Mouse (Mus musculus) CH12.LX (cell line): Measurements from ENCODE around the gene Arhgap1. TPM values are rescaled to one million over a fixed set of nuclear protein-coding genes. Genes with fewer than 3 reads are reported as not detected.

ENCODE experiments used
- DNase-seq: peaks from one replicate; pipeline ENCODE4 v3.0.0-alpha.2; 2013; ENCODE audit errors: extremely low read depth
- H3K27ac ChIP-seq: 2 replicates; pipeline ENCODE4 v1.5.1; 2012; ENCODE audit warnings: low read depth, mild to moderate bottlenecking, control low read depth, moderate library complexity; ENCODE audit not compliant: insufficient read depth
- H3K27me3 ChIP-seq: replicated peaks from 2 replicates; pipeline ENCODE3; 2012; ENCODE audit warnings: inconsistent platforms
- H3K36me3 ChIP-seq, 2 experiments: replicated peaks in 1 of 2; 2 replicates each; pipeline versions ENCODE3 to v1.6.1; 2012; ENCODE audit warnings: inconsistent platforms in 1 of 2, low read length in 1 of 2, mild to moderate bottlenecking in 1 of 2, mixed read lengths in 1 of 2, moderate library complexity in 1 of 2; ENCODE audit not compliant: control insufficient read depth in 1 of 2, insufficient read depth in 1 of 2
- H3K4me1 ChIP-seq, 2 experiments: 2 replicates each; pipeline ENCODE4 v1.6.1; 2012; ENCODE audit warnings: inconsistent platforms in 1 of 2, moderate library complexity in 1 of 2; ENCODE audit not compliant: insufficient read depth in 2 of 2, control insufficient read depth in 1 of 2
- H3K4me2 ChIP-seq: 2 replicates; pipeline ENCODE4 v1.6.1; 2012; ENCODE audit warnings: low read depth, mild to moderate bottlenecking, control low read depth; ENCODE audit not compliant: poor library complexity, insufficient read depth, severe bottlenecking
- H3K4me3 ChIP-seq, 3 experiments: fragments of 150-350 bp in 1 of 3; sonication (generic) in 1 of 3; replicated peaks in 1 of 3; 2 replicates each; pipeline versions ENCODE3 to v1.5.1; 2011 to 2012; ENCODE audit warnings: low read depth in 2 of 3, low read length in 2 of 3, mild to moderate bottlenecking in 2 of 3, moderate library complexity in 2 of 3, control low read depth in 1 of 3, improper control_type of control experiment in 1 of 3, inconsistent platforms in 1 of 3, mixed read lengths in 1 of 3; ENCODE audit not compliant: poor library complexity in 1 of 3
- H3K79me2 ChIP-seq: replicated peaks from 2 replicates; pipeline ENCODE4 v1.6.1; 2012; ENCODE audit warnings: mild to moderate bottlenecking, moderate library complexity; ENCODE audit not compliant: control insufficient read depth, poor library complexity, insufficient read depth, severe bottlenecking; ENCODE audit errors: extremely low read depth
- H3K9ac ChIP-seq: 2 replicates; pipeline ENCODE4 v1.6.1; 2012; ENCODE audit warnings: low read depth, mild to moderate bottlenecking, control low read depth, moderate library complexity; ENCODE audit not compliant: insufficient read depth
- H3K9me3 ChIP-seq: replicated peaks from 2 replicates; pipeline ENCODE3; 2012; ENCODE audit warnings: low read length, inconsistent platforms, mixed read lengths
- BHLHE40 ChIP-seq: IDR thresholded peaks from 2 replicates; pipeline ENCODE4 v1.6.1; 2011; ENCODE audit warnings: mild to moderate bottlenecking, low read depth, low read length, improper control_type of control experiment
- CHD1 ChIP-seq: IDR thresholded peaks from 2 replicates; pipeline ENCODE4 v1.6.1; 2012; ENCODE audit warnings: low read depth, low read length, improper control_type of control experiment, inconsistent platforms
- CHD2 ChIP-seq: IDR thresholded peaks from 2 replicates; pipeline ENCODE4 v1.6.1; 2011; ENCODE audit warnings: low read length, improper control_type of control experiment
- CTCF ChIP-seq, 2 experiments: IDR thresholded peaks in 1 of 2; conservative IDR thresholded peaks in 1 of 2; 2 replicates each; pipeline ENCODE4 v1.5.1; 2011 to 2012; ENCODE audit warnings: low read depth in 2 of 2, low read length in 2 of 2, improper control_type of control experiment in 1 of 2, inconsistent platforms in 1 of 2, mild to moderate bottlenecking in 1 of 2, moderate library complexity in 1 of 2
- ELF1 ChIP-seq: IDR thresholded peaks from 2 replicates; pipeline ENCODE4 v1.6.1; 2014; ENCODE audit warnings: low read depth, mild to moderate bottlenecking, inconsistent platforms, low read length, improper control_type of control experiment
- ETS1 ChIP-seq: conservative IDR thresholded peaks from 2 replicates; pipeline ENCODE4 v1.6.1; 2012; ENCODE audit warnings: low read depth, mild to moderate bottlenecking, inconsistent platforms, low read length, improper control_type of control experiment, moderate library complexity
- GABPA ChIP-seq: IDR thresholded peaks from 2 replicates; pipeline ENCODE4 v1.6.1; 2012; ENCODE audit warnings: low read depth, low read length, improper control_type of control experiment, inconsistent platforms; ENCODE audit not compliant: insufficient replicate concordance
- HCFC1 ChIP-seq: IDR thresholded peaks from 2 replicates; pipeline ENCODE4 v1.6.1; 2012; ENCODE audit warnings: low read depth, mild to moderate bottlenecking, inconsistent platforms, low read length, improper control_type of control experiment
- IRF4 ChIP-seq: IDR thresholded peaks from 2 replicates; pipeline ENCODE4 v1.6.1; 2014; ENCODE audit warnings: low read depth, mild to moderate bottlenecking, inconsistent platforms, low read length, improper control_type of control experiment
- JUN ChIP-seq: IDR thresholded peaks from 2 replicates; pipeline ENCODE4 v1.6.1; 2011; ENCODE audit warnings: low read depth, mild to moderate bottlenecking, low read length, improper control_type of control experiment, moderate library complexity; ENCODE audit not compliant: insufficient read depth
- JUND ChIP-seq: conservative IDR thresholded peaks from 2 replicates; pipeline ENCODE4 v1.6.1; 2011; ENCODE audit warnings: low read depth, low read length, improper control_type of control experiment
- KAT2A ChIP-seq: IDR thresholded peaks from 2 replicates; pipeline ENCODE4 v1.6.1; 2012; ENCODE audit warnings: low read length, improper control_type of control experiment, inconsistent platforms; ENCODE audit not compliant: insufficient replicate concordance
- MAFK ChIP-seq: IDR thresholded peaks from 2 replicates; pipeline ENCODE4 v1.6.1; 2011; ENCODE audit warnings: low read length, improper control_type of control experiment; ENCODE audit not compliant: insufficient replicate concordance
- MAZ ChIP-seq: IDR thresholded peaks from 2 replicates; pipeline ENCODE4 v1.6.1; 2012; ENCODE audit warnings: low read depth, mild to moderate bottlenecking, inconsistent platforms, low read length, improper control_type of control experiment, moderate library complexity
- MXI1 ChIP-seq: IDR thresholded peaks from 2 replicates; pipeline ENCODE4 v1.6.1; 2011; ENCODE audit warnings: mild to moderate bottlenecking, low read depth, low read length, improper control_type of control experiment
- MYC ChIP-seq: IDR thresholded peaks from 2 replicates; pipeline ENCODE4 v1.6.1; 2011; ENCODE audit warnings: low read depth, mild to moderate bottlenecking, improper control_type of control experiment, low read length
- NELFE ChIP-seq: IDR thresholded peaks from 2 replicates; pipeline ENCODE4 v1.6.1; 2011; ENCODE audit warnings: low read depth, low read length, improper control_type of control experiment
- PAX5 ChIP-seq: IDR thresholded peaks from 2 replicates; pipeline ENCODE4 v1.6.1; 2012; ENCODE audit warnings: low read length, inconsistent platforms, mixed read lengths
- POLR2A ChIP-seq: IDR thresholded peaks from 2 replicates; pipeline ENCODE4 v1.6.1; 2011; ENCODE audit warnings: low read depth, mild to moderate bottlenecking, improper control_type of control experiment, low read length
- RAD21 ChIP-seq: IDR thresholded peaks from 2 replicates; pipeline ENCODE4 v1.6.1; 2011; ENCODE audit warnings: low read depth, mild to moderate bottlenecking, low read length, improper control_type of control experiment, moderate library complexity
- RCOR1 ChIP-seq: conservative IDR thresholded peaks from 2 replicates; pipeline ENCODE4 v1.6.1; 2012; ENCODE audit warnings: low read depth, mild to moderate bottlenecking, inconsistent platforms, low read length, improper control_type of control experiment
- SIN3A ChIP-seq: IDR thresholded peaks from 2 replicates; pipeline ENCODE4 v1.6.1; 2012; ENCODE audit warnings: low read length, improper control_type of control experiment, inconsistent platforms
- SMC3 ChIP-seq: IDR thresholded peaks from 2 replicates; pipeline ENCODE4 v1.6.1; 2011; ENCODE audit warnings: low read depth, low read length, improper control_type of control experiment
- TCF12 ChIP-seq: IDR thresholded peaks from 2 replicates; pipeline ENCODE4 v1.6.1; 2014; ENCODE audit warnings: low read depth, mild to moderate bottlenecking, inconsistent platforms, low read length, improper control_type of control experiment
- UBTF ChIP-seq: IDR thresholded peaks from 2 replicates; pipeline ENCODE4 v1.6.1; 2012; ENCODE audit warnings: low read depth, mild to moderate bottlenecking, inconsistent platforms, low read length, improper control_type of control experiment, moderate library complexity
- USF2 ChIP-seq: conservative IDR thresholded peaks from 2 replicates; pipeline ENCODE4 v1.6.1; 2011; ENCODE audit warnings: low read depth, low read length, improper control_type of control experiment
- ZC3H11A ChIP-seq: IDR thresholded peaks from 2 replicates; pipeline ENCODE4 v1.6.1; 2012; ENCODE audit warnings: low read depth, mild to moderate bottlenecking, inconsistent platforms, low read length, improper control_type of control experiment
- ZKSCAN1 ChIP-seq: IDR thresholded peaks from 2 replicates; pipeline ENCODE4 v1.6.1; 2012; ENCODE audit warnings: low read depth, inconsistent platforms, low read length, improper control_type of control experiment, borderline replicate concordance
- ZMIZ1 ChIP-seq: IDR thresholded peaks from 2 replicates; pipeline ENCODE4 v1.6.1; 2012; ENCODE audit warnings: low read depth, mild to moderate bottlenecking, inconsistent platforms, low read length, improper control_type of control experiment
- ZNF384 ChIP-seq: IDR thresholded peaks from 2 replicates; pipeline ENCODE4 v1.6.1; 2012; ENCODE audit warnings: low read depth, low read length, improper control_type of control experiment, inconsistent platforms
- dilution Hi-C: fragments of 300-500 bp; cut with MboI; formaldehyde crosslinking; loops from 2 replicates; pipeline ENCODE4 v1.14.3; 2020; ENCODE audit warnings: low sequenced_read_pairs; ENCODE audit not compliant: extremely low pct_unique_long_range_greater_than_20kb, extremely low pct_ligation_motif_present
- in situ Hi-C: fragments of 300-500 bp; cut with MboI; formaldehyde crosslinking; loops from 3 replicates; pipeline ENCODE4 v1.14.3; 2019; ENCODE audit warnings: low sequenced_read_pairs, low pct_ligation_motif_present, low pct_unique_long_range_greater_than_20kb, mixed read lengths
- polyA plus RNA-seq: library from polyadenylated mRNA; unstranded; fragments of >175 nt; gene quantifications from 2 replicates; pipeline ENCODE4 v1.2.1, GENCODE M21; 2012; ENCODE audit warnings: low read depth; ENCODE audit not compliant: insufficient read length
- total RNA-seq, 2 experiments: library from RNA; depleted of rRNA; stranded (reverse); fragments of 300-350 nt in 1 of 2; fragments of >200 nt in 1 of 2; gene quantifications; 2 replicates each; pipeline ENCODE4 v1.2.3; 2012 to 2014

Arhgap1 gene
- total and polyA plus RNA-seq, 3 experiments = 15.6 to 35.4 (median 19.7) TPM

DNA sequence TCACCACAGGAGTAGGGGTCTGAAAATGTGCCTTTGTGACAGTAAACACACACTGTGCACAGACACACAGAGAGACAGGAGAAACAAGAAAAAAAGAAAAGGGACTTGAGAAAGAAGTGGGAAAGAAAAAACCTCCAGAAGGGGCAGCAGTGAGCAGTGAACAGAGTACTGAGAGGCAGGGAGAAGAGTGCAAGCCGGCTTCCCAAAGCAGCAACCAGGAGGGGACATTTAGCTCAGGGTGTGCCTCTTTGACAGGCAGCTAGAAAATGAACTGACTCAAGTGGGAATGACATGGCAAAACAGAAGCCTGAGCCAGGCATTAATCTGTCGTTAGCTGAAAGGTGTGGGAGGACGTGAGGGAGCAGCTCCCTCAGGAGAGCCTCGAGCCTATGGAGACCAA lies 33.2 kb downstream of the Arhgap1 start (continued):
- no peak for TF ChIP-seq IRF4
- no peak for TF ChIP-seq RCOR1

DNA sequence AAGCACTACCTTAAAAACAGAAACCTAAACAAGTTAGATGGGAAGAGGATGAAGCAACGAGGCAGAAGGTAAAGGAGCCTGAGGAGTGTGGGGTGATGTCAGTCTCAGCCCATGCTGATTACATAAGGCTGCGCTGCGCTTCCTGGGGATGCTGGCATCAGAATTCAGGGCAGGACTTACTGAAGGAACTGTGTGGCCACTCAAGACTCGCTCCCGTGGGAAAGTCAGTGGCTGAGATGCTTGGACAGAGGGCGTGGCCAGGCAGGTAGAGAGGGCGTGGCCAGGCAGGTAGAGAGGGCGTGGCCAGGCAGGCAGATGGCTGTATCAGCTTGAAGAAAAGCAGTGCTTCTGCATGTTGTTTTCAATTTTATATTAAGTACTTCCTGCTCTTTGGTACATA lies 34.3 kb downstream of the Arhgap1 start:
- peaks cover 7 to 39% of the 10 kb centered on the region in 2 experiments for H3K4me1 ChIP-seq
- H3K4me3 ChIP-seq = no peak overlapping the region
- DNase-seq = no peak
- in situ Hi-C loops = no loop called here
- TF ChIP-seq MAFK (no peak), POLR2A (no peak), ZC3H11A (no peak), ZMIZ1 (no peak), CTCF (conservative IDR thresholded peaks at IDR 0.05 in 1 of 2, IDR thresholded peaks at IDR 0.05 in 1 of 2; ENCODE audit: low read depth in 2 of 2, low read length in 2 of 2) (no peak), GABPA (no peak), BHLHE40 (no peak), KAT2A (no peak), MXI1 (no peak), PAX5 (no peak), MAZ (no peak), HCFC1 (no peak), TCF12 (no peak), NELFE (no peak), UBTF (no peak), ZNF384 (no peak), ETS1 (no peak)
- no peaks in the 10 kb centered on the region for H3K27me3 ChIP-seq
- H3K9me3 ChIP-seq = no peaks in the 10 kb centered on the region
- H3K36me3 ChIP-seq = peaks cover 72 to 82% of the 10 kb centered on the region in 2 experiments
- no peak overlapping the region for H3K27ac ChIP-seq
- no peak overlapping the region for H3K4me2 ChIP-seq
- H3K9ac ChIP-seq = no peak overlapping the region
- H3K79me2 ChIP-seq = no peaks in the 10 kb centered on the region
- dilution Hi-C loops = no loop called here

DNA sequence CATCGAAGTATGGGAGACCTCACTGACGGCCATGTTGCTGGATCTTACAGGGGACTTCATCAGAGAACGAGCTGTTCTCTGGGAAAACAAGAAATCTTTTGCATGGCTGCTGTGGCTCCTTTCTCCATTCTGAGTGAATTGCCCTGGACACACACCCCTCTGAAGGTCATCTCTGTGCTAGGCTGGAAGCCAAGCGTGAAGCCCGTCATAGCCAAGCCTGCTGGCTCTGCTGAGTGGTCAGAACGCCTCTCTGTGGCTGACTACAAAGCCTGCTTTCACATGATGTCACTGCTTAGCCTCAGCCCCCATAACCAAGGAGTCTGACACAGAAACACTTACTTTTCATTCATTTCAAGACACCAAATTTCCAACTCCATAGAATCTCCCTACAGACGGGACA lies 39.8 kb downstream of the Arhgap1 start:
- in situ Hi-C loops (no loop called here), dilution Hi-C loops (no loop called here)
- H3K4me2 ChIP-seq = no peak overlapping the region
- peaks cover 7 to 33% of the 10 kb centered on the region in 2 experiments for H3K4me1 ChIP-seq
- no peak overlapping the region for H3K27ac ChIP-seq
- H3K27me3 ChIP-seq = no peaks in the 10 kb centered on the region
- no peak overlapping the region for H3K4me3 ChIP-seq
- H3K9ac ChIP-seq = no peak overlapping the region
- H3K9me3 ChIP-seq = no peaks in the 10 kb centered on the region
- no peak for DNase-seq
- no peaks in the 10 kb centered on the region for H3K79me2 ChIP-seq
- TF ChIP-seq SIN3A = no peak
- TF ChIP-seq CHD2 = no peak
- no peak for TF ChIP-seq HCFC1
- TF ChIP-seq CHD1 = no peak
- TF ChIP-seq ZKSCAN1 = no peak
- no peak for TF ChIP-seq TCF12
- TF ChIP-seq IRF4 = no peak
- TF ChIP-seq UBTF = no peak
- no peak for TF ChIP-seq ZNF384
- no peak for TF ChIP-seq JUN
- TF ChIP-seq USF2 = no peak
- no peak for TF ChIP-seq MYC
- TF ChIP-seq MAZ = no peak
- no peak for TF ChIP-seq ELF1
- no peak for TF ChIP-seq NELFE
- TF ChIP-seq JUND = no peak
- no peak for TF ChIP-seq SMC3
- TF ChIP-seq RAD21 = no peak
- no peak for TF ChIP-seq ZMIZ1
- TF ChIP-seq ETS1 = no peak
- TF ChIP-seq, all 38 proteins: peak for 0
- peaks cover 43 to 61% of the 10 kb centered on the region in 2 experiments for H3K36me3 ChIP-seq
